Mouse (Mus musculus) thymus, postnatal 10 days (tissue): ENCODE data around the gene Unc5c.

Source experiments
- DNase-seq, 2 experiments: peaks; one replicate each; pipeline ENCODE4 v3.0.0; 2021; ENCODE audit warnings: low spot score in 2 of 2

Gene Unc5c

GRCm38 (mm10) chr3:141509772-141510171, 44.8 kb downstream of the Unc5c start:
- DNase-seq = no peak

DNA sequence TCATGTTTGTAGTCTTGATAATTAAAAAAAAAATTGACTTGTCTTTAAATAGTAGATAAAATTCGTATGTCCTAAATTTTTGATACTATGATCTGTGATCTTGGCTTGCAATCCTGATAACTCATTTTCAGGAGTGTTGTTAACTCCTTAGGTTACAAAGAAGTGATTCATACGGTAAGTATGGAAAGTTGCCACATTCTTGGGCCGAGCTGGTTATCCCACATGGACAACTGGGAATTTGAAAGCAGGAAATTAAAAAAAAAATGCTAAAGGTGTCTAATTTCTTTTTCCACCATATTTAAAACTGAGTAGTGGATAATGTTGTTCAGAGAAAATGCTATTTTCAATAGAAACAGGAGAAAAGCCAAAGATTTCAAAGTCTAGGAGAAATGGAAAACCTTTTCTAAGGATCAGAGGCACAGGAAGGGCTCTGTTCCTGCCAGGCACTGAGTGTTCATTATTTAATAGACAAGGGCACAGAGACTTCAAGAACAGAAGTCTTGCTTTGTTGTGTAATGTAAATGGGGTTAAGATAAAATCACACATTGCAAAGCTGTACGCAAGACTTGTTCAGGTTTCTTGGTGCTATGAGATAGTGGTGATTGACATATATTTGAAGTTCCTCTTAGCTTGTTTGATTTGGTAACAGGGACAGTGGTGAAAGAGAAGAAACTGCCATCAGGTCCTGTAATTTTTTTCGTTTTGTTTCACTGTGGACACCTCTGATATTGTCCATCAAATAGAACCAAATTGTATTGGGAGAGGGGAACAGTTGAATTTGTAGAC, 46.4 kb downstream of the Unc5c start:
- no peak for DNase-seq

DNA sequence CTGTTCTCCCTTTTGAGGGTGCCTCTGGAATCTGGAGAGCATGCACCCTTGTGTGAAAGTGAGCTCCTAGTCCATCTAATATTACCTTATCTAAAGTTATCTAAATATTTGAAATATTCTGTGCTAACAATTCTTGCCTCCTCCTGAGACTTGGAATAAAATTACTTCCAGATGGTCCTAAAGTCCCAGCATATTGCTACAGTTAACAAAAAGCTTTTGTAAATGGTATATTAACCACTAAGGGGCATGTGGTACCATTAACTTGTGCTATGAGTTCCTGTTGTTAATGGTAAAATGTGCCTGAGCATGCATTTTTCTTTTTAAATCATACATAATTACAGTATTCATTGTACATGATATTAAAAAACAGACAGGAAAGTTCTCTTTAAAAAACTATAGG, 63.7 kb downstream of the Unc5c start:
- DNase-seq = no peak

DNA sequence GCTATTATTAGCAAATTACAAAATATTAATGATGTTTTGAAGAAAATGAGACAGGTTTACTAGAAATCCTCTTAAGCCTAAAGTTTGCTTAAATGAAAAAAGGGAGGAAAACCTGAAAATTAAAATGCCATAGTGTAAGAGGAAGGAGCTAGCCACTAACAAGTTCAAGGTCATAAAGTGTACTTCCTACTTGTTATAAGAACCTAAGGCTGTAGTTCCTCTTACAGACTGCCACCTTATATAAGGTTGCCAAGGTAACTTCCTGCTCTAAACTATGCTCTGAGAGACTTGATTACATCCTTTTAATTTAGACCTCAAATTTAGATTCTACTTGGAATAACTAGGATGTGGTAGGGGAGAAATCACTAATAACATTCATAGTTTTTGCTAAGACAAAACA, 64.6 kb downstream of the Unc5c start:
- no peak for DNase-seq

DNA sequence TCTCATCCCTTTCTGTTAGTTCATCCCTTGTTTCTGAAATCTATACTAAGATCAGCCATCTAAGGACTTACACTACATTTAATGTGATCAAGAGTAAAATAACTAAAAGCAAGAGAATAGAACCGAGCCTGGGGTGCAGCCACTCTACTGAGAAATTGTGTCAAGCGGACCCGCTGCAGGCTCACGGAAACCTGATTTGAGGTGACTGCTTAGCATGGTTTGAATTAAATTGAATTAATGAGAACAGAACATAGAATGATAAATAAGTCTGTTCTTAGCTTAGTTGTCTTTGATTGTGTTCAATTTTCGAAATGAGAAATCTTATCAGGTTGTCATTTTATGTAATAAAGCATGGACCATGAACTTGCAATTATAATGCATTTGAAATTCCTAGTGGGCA, 68.8 kb downstream of the Unc5c start:
- DNase-seq = no peak

DNA sequence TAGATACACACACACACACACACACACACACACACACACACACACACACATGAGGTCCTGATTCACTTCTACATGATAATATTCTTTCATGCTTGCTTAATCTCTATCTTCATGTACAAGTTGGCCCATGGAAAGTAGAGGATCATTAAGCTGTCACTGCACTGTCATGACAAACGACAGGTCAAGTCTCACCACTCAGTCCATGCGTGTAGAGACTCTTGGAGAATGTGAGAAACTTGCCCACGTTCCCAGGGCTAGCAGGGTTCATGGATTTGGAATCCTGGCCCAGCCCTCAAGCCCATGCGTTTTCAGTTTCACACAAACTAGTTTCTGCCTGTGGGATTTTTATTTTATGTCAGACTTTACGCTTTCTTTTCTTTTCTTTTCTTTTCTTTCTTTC, 71.8 kb downstream of the Unc5c start:
- no peak for DNase-seq

DNA sequence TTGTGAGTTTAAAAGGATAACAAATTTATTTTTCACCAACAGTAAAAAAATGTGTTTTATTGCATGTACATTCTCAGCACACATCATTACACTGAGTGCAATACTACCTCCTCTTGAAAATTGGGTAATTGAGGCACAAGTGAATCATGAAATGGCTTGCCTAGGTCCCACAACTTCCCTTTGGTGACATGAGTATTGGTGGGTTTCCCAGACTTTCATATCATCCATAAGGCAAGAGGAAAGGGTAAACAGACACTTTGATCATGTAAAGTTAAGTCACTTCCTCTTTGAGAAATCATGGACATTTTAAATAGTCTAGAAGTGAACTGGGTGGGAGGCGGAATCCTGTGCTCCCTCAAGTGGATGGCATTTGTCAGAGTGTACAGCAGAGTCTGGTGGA, 73.1 kb downstream of the Unc5c start:
- no peak for DNase-seq

DNA sequence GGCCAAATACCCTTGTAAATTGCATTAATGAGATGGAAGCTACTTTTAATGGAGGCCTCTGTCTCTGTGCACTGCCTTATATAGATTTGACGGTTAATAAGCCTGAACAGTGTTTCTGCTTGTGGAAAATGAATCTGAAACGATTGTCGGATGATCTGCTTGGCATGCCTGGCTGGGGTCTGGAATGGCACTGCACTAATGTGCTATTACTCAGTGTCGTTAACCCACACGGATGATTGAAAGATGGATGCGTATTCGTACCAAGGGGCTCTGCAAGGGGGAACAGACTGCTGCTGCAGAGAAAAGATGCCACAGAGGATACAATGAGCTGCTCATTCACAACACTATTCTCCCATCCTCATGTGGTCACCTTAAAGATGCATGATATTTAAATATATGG, 75.7 kb downstream of the Unc5c start:
- no peak for DNase-seq

DNA sequence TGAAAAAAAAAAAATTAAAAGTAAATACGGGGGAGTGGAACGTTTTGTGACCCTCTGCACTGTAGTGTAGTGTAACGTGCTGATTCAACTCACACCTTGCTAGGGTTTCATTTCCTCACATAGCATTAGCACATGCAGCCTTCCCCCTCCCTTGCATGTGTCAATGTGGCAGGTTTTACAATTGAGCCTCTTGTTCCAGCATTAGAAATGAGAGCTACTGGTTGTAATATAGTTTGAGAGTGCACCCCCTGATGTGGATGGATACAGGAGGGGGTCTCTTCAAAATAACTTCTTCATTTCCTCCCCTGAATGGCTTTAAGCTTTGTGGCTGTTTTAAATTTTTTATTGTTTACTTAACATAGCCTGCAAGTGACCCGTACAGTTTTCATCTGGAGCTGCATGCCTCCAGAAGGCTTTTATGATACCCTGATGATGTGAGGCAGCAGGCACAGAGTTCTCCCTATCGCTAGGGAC, 82.4 kb downstream of the Unc5c start:
- DNase-seq = no peak

- DNase-seq = no peak
These were observed 84.6 kb downstream of the Unc5c start for GRCm38 (mm10) chr3:141549661-141550060.

DNA sequence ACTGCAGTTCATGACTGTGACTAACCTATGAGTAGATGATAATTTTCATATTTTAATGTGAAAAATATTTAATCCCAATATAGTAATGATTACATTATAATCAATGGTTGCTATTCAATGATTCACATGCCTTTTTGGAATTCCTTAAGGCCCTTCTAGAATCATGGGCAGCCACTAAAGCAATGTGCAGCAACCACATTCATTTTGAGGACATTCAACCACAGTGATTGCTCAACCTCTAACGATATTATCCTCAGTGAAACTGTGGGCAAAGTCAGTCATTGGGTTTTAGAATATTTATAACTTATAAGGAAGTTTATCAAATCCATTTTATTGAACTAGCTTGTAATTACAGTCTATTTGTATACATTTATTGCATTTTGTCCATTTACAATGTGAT, 87.9 kb downstream of the Unc5c start:
- no peak for DNase-seq

- no peak for DNase-seq
These were observed 92.1 kb downstream of the Unc5c start for GRCm38 (mm10) chr3:141557072-141557471.

GRCm38 (mm10) chr3:141575076-141575688, 110.2 kb downstream of the Unc5c start:
- no peak for DNase-seq

DNA sequence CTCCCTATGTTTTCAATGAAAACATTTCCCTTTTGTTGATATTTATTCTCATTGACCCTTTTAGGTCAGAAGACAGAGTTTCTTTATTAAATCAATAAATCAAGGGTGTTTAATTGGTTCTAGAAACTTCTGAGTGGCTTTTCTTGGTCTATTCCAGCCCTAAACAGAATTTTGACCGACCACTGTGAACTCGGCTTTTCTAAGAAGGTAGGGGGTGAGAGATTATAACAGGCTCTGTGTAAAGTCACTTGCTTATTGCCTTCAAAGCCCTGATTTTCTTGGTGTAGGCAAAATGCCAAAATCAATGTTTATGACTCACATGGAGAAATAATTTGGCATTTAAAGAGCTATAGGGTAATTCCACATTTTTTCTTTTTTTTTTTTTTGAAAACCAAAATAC, 112.4 kb downstream of the Unc5c start:
- DNase-seq = no peak

DNA sequence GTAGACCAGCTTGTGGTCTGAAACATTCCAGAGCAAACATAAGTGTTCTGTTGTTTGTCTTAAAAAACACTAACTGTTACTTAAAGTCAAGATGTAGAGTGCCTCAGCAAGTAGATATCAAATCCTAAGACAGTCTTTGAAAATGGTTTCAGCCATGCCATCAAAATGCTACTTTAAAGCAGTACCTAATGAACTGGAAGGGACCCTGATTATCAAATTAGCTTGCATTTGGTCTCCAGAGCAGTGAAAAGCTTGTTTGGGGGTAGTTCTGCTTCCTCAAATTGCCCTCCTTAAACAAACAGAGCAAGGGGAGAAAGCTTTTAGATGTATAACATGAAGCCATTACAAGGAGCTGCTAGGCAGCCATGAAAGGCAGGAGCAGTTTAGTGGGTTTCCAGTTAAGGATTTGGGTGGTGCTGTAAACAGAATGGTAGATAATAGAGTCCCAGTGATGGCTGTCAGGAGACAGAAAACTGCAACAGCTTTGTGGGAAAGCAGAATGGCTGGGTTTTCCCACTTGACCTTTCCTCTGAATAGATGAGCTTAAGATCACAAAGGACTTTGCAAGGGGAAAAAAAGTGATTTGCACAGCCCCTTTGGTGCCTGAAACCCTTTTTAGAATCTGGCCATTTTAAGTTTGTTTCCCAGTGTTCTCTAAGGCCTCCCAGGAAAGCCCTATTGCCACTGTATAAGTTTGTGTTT, 116.3 kb downstream of the Unc5c start:
- no peak for DNase-seq

DNA sequence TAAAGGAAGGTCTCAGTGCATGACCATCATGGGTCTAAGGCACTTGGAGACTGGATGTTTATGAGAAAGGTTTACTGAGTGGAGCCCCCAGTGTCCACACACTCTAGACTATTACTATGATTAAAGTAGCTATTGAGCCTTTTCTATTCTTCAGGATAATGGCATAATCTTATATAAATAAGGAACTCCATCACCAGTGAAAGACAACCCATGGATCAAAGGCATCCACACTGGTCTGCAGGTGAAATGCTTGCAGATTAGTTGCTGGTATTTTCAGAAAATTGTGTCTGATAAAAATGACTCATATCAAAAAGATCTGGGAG, 116.8 kb downstream of the Unc5c start:
- DNase-seq = no peak

GRCm38 (mm10) chr3:141583180-141583579, 118.2 kb downstream of the Unc5c start:
- DNase-seq = no peak

DNA sequence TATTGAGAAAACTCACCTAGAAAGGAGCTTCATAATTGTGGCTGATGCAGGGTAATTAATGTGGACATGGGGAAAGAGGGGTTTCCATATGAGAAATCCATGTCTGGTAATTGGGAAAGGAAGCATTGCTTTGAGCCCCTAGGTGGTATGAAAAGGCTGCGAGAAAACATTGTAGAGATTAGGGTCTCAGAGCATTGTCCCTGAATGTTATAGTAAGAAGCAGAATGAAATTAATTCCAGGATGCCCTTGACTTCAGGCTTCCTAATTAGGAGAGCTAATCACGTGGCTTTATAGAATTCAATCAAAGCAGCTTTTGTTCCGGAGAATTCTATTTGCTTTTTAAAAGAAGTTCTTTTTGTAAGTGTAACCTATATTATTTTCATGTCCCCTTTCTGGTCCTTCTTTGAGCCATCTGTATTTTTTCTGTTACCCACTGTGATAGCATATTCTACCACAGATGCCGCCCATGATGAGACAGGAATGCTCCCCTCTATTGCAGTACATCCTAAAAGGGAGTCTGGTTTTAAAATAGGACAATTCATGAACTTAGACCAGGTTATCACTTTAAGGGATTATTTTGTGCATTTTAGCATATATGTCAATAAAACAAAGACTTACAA, 124.5 kb downstream of the Unc5c start:
- DNase-seq = no peak

DNA sequence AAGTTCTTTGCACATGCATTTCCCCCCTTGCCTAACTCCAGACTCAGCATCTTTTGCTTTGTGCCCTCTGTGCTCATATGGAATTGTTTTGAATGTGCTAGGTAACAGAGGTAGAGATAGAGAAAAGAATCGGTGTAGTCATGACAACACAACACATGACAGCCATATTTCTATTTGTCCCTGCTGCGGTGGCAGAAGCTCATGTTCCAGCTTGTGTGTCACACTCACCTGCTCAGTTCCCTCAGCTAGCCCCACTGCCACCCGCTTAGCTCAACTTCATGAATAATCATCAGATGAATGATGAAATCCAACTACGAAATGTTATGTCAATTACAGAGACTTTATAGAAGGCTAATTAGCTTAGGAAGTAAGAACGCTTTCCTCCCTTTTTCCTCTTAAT, 128.2 kb downstream of the Unc5c start:
- no peak for DNase-seq

DNA sequence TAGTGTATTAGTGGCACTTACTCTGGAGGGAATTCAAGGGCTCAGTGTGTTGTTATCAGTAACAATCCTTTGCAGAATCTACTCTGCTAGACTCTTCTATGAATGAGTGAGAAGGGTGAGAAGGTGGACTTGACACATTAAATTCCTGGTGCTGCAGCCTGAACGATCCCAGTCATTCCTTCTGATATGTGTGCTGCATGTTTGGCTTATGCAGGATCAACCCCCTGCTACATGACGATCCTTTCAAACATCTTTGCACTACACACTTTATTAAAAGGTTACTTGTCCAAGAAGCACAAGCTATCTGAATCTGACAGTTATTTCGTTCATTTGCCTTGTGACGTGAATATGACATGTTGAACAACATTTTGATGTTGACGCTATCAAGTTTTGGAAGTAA, 129.1 kb downstream of the Unc5c start:
- no peak for DNase-seq

GRCm38 (mm10) chr3:141595073-141595472, 130.1 kb downstream of the Unc5c start:
- DNase-seq = no peak

DNA sequence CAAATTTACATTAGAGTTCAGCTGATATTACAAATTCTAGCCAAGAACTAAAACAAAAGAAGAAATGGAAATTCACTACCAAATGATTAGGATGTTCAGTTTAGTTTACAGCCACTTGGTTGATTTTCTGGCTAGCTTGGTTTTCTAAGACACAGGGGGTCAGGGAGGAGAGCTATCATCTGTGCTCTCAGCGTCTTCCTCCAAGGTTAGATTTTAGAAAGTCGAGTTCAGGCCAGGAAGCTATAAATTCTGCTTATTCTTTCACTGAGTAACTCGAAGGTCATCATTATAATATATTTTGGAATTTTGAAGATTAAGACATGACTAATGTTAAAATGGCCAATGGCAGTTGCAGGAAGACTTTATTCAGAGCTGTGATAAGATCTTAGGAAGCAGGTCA, 131.4 kb downstream of the Unc5c start:
- DNase-seq = no peak

DNA sequence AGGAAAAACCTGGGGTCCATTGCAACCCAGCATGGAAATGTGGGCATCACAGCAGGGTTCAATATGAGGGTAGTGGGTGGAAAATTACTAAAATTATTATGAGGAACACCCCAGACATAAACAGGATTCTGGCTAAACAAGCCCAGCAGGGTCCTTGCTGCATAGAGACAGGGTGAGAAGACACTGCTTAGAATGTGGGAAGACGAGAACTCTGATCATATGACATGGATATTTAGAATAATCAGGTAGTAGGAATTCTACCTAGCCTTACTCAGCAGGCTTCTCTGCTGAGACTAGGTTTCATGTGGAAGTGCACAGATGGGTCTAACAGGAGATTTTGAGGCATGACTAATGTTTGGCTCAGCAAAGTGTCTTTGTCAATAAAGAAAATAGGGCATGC, 131.9 kb downstream of the Unc5c start:
- DNase-seq = no peak
